Mouse (Mus musculus) adrenal gland, postnatal 10 days (tissue): ENCODE data around the gene Zfp426. TPM values are rescaled to one million over a fixed set of nuclear protein-coding genes. Genes with fewer than 3 reads are reported as not detected.

Experiments
- DNase-seq: peaks from one replicate; pipeline ENCODE4 v3.0.0; 2021; ENCODE audit warnings: mixed read lengths
- total RNA-seq, 2 experiments: library from RNA; stranded (reverse); gene quantifications; 2 replicates each; pipeline ENCODE4 v1.2.3; 2021

Zfp426 gene
- total RNA-seq, 2 experiments from 2014 or later, result 20.2 to 21.5 TPM

DNA sequence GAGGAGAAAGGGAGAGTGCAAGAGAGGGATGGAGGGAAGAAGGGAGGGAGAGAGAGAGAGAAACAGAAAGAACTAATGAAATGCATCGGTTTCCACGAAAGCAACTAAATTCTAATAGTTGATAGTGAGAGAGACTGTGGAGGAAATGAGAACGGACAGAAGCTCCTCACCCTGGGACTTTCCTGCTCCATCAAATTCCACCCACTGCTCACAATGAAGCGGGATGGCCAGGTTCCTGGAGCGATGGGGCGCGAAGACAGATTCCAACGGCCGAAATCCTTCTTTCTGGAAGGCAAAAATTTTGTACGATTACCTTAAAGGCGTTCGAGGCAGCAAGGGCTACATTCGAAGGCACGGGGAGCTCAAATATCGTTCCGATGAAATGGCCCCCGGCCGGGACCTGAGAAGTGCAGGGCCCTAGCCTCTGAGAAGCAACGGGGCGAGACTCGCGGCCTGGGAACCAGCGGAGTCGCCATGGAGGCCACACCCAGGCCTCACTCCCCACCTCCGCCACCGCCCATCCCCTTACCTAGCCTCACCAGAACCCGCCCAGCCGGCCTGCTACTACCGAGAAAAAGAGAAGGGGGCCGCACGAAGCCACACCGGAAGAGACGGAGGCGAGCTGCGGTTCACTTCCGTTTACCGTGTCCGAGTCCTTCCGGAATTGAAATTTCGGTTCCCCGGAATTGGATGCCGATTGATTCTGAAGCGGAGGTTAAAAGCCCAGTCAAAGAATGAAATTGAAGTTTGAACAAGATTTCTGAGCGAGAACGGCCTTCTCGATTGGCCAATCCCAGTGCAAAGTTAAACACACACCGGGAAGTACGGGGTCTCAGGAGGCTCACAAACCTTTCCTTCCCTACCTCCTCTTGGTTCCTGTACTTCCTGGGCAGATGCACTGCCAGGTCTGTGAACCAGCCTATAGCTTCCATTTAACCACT is 32.9 kb downstream of the Zfp426 start, which contains the start of gene Zfp26:
TSS of gene Zfp26 (minus strand) at position 786 of the 941 bp plus-strand sequence.
- DNase-seq, result peak; percentile 81

DNA sequence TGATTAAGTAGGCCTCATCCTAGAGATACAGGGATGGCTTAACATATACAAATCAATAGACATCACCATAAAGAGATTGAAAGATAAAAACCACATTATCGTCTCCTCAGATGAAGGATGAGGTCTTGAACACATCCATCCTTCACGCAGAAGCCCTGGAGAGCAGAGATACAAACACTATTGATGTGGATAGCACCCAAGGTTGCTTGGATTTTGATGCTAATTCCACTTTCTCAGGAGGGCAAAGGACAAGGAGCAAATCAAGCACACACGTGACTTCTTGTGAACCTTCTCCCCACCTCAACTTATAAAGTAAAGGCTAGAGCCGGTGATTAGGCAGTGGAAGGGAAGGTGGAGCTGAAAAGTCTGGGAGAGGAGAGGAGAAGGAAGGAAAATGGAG is 38.9 kb downstream of the Zfp426 start:
- DNase-seq, result no peak

DNA sequence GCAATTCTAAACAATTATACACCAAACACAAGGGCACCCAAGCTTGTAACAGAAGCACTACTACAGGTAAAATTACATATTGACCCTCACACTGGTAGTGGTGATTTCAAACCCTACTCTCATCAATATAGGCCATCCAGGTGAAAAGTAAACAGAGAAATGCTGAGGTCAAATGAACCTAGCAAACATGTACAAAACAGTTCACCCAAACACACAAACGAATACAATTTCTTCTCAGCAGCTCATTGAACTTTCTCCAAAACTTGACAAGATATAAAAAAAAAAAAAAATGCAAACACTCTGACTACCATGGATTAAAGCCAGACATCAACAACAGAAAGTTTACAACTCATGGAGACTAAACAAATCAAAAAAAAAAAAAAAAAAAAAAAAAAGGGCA is 41.1 kb downstream of the Zfp426 start:
- no peak for DNase-seq

DNA sequence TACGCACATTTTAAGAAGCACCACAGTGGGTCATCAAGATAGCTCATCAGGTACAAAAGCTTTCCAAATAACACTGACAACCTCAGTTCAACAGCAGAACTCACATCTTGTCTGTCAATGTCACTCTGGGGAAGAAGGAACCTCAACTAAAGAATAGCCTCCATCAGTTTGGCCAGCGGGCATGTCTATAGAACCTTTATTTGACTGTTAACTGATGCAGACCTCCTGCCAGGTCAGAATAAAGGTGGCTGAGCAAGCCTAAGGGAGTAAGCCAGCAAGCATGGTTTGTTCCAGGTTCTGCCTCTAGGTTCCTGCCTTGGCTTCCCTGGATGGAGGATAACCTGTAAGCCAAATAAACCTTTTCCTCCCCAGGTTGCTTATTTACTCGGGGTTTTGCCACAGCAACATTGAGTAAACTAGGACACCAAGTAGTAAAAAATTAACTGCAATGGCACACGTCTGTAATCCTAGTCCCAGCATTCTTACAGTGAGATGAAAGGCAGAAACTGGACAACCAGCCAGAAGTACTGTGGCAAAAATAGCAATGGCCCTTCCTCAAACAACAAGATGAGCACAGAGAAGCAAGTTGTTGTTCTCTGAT is 49.3 kb downstream of the Zfp426 start:
- no peak for DNase-seq

DNA sequence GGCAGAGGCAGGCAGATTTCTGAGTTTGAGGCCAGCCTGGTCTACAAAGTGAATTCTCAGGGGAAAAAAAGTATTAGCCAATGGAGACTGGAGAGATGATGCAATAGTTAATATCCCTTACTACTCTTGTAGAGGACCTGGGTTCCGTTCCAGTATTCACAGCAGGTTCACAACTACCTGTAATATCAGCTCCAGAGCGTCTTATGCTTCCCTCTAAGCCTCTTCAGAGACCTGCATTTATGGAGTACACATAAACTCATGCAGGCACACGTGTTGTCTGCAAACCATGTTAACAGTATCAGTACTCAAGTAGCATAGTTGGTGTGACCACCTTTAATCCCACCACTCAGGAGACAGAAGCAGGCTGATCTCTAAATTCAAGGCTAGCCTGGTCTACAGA is 62.5 kb downstream of the Zfp426 start:
- DNase-seq, result no peak

Other genes with a start within 250 kb of the Zfp426 start
- gene Olfr39, start 210.4 kb downstream of the Zfp426 start, total RNA-seq, result not detected
- gene Olfr873, start 194.2 kb downstream of the Zfp426 start, total RNA-seq, result not detected
- not detected for gene Olfr18, start 156.7 kb downstream of the Zfp426 start, total RNA-seq
- gene Zfp560, start 107.6 kb downstream of the Zfp426 start, total RNA-seq, result 1 to 10 TPM; 8.5 to 9.6 TPM
- gene Zfp26, start 32.6 kb downstream of the Zfp426 start, total RNA-seq, result 10 to 100 TPM; 19.4 to 26.9 TPM
- gene Zfp266, start 28.7 kb upstream of the Zfp426 start, total RNA-seq, result 10 to 100 TPM; 38.8 to 50.0 TPM
- 10 to 100 TPM in 1 of 2 experiments, 1 to 10 TPM in 1; 5.8 to 13.3 TPM for gene Zfp846, start 88.5 kb upstream of the Zfp426 start, total RNA-seq
- 100 to 1,000 TPM; 295 to 301 TPM for gene Ubl5, start 150.1 kb upstream of the Zfp426 start, total RNA-seq
- 10 to 100 TPM; 16.8 to 24.5 TPM for gene Fbxl12, start 152.0 kb upstream of the Zfp426 start, total RNA-seq
- gene Pin1, start 159.3 kb upstream of the Zfp426 start, total RNA-seq, result 10 to 100 TPM; 19.5 to 20.7 TPM